Mouse (Mus musculus) neural tube, embryonic 14.5 days (tissue): ENCODE measurements around the gene Ctnna3. TPM values are rescaled to one million over a fixed set of nuclear protein-coding genes. Genes with fewer than 3 reads are reported as not detected.

Experiments used
- ATAC-seq: fragments of 200-750 bp; cut with Nextera tagmentation; 2 replicates; pipeline ENCODE4 v1.8.0; 2017; ENCODE audit warnings: low read depth, mild to moderate bottlenecking, moderate TSS enrichment, moderate library complexity
- H3K27ac ChIP-seq: fragments of 300-500 bp; sonication (generic); 2 replicates; pipeline ENCODE4 v1.5.1; 2014; ENCODE audit warnings: low read depth, mild to moderate bottlenecking, control low read depth, low read length, moderate library complexity, mixed read lengths
- H3K27me3 ChIP-seq: fragments of 300-500 bp; sonication (generic); 2 replicates; pipeline ENCODE4 v1.6.1; 2014; ENCODE audit warnings: low read length; ENCODE audit not compliant: control insufficient read depth, insufficient read depth
- H3K36me3 ChIP-seq: fragments of 300-500 bp; sonication (generic); 2 replicates; pipeline ENCODE4 v1.6.1; 2014; ENCODE audit warnings: low read length, mixed read lengths; ENCODE audit not compliant: control insufficient read depth, insufficient read depth
- H3K4me1 ChIP-seq: fragments of 300-500 bp; sonication (generic); 2 replicates; pipeline ENCODE4 v1.6.1; 2014; ENCODE audit warnings: low read length; ENCODE audit not compliant: control insufficient read depth, insufficient read depth
- H3K4me2 ChIP-seq: fragments of 300-500 bp; sonication (generic); 2 replicates; pipeline ENCODE4 v1.6.1; 2014; ENCODE audit warnings: mild to moderate bottlenecking, low read depth, low read length, control low read depth
- H3K4me3 ChIP-seq: fragments of 300-500 bp; sonication (generic); 2 replicates; pipeline ENCODE4 v1.5.1; 2014; ENCODE audit warnings: low read depth, low read length, control low read depth, mixed read lengths
- H3K9ac ChIP-seq: fragments of 300-500 bp; sonication (generic); replicated peaks from 2 replicates; pipeline ENCODE4 v1.6.1; 2014; ENCODE audit warnings: low read depth, mild to moderate bottlenecking, control low read depth, low read length, mixed read lengths
- H3K9me3 ChIP-seq: fragments of 300-500 bp; sonication (generic); 2 replicates; pipeline ENCODE4 v1.6.1; 2016; ENCODE audit warnings: low read length; ENCODE audit not compliant: control insufficient read depth
- WGBS: fragments of 180-500 bp; shearing (Covaris S2); extraction: QIAGEN DNeasy Blood & Tissue Kit; methylation state at CpG from one replicate; pipeline ENCODE4 v1.1.7; 2014; 5-methylcytosine and 5-hydroxymethylcytosine counted together
- polyA plus RNA-seq: library from polyadenylated mRNA; unstranded; fragments of >200 nt; fragmentation: Nextera tagmentation; extraction: Ambion mirVana; gene quantifications from 2 replicates; pipeline ENCODE4 v1.2.1, GENCODE M21; 2014

The Ctnna3 gene
- polyA plus RNA-seq, 1 experiment from 2014 or later: 16.5 TPM

GRCm38 (mm10) chr10:63421739-63422735, 7.9 kb upstream of the Ctnna3 start, which contains the start of gene Gm7075:
Gene Gm7075, minus strand, starts transcription at chr10:63421789.
- Histone ChIP-seq H3K9ac (no peak within 1 kb of the TSS), H3K9me3 (no peaks in the 10 kb centered on the region), H3K27me3 (no peaks in the 10 kb centered on the region), H3K36me3 (no peaks in the 10 kb centered on the region), H3K27ac (no peak within 1 kb of the TSS), H3K4me2 (no peak within 1 kb of the TSS), H3K4me1 (no peaks in the 10 kb centered on the region), H3K4me3 (no peak within 1 kb of the TSS)
- WGBS: 88% methylated on average over 18 of the region's 18 CpGs
- no peak for ATAC-seq

- no peak overlapping the region for H3K9ac ChIP-seq
- no peaks in the 10 kb centered on the region for H3K27me3 ChIP-seq
- no peaks in the 10 kb centered on the region for H3K4me1 ChIP-seq
- 87% methylated on average over 5 of the region's 5 CpGs for WGBS
- no peak overlapping the region for H3K4me2 ChIP-seq
- no peaks in the 10 kb centered on the region for H3K9me3 ChIP-seq
- ATAC-seq: no peak
- H3K4me3 ChIP-seq: no peak overlapping the region
- H3K36me3 ChIP-seq: no peaks in the 10 kb centered on the region
- no peak overlapping the region for H3K27ac ChIP-seq
Observed at GRCm38 (mm10) chr10:63422736-63422992, 7.2 kb upstream of the Ctnna3 start.

DNA sequence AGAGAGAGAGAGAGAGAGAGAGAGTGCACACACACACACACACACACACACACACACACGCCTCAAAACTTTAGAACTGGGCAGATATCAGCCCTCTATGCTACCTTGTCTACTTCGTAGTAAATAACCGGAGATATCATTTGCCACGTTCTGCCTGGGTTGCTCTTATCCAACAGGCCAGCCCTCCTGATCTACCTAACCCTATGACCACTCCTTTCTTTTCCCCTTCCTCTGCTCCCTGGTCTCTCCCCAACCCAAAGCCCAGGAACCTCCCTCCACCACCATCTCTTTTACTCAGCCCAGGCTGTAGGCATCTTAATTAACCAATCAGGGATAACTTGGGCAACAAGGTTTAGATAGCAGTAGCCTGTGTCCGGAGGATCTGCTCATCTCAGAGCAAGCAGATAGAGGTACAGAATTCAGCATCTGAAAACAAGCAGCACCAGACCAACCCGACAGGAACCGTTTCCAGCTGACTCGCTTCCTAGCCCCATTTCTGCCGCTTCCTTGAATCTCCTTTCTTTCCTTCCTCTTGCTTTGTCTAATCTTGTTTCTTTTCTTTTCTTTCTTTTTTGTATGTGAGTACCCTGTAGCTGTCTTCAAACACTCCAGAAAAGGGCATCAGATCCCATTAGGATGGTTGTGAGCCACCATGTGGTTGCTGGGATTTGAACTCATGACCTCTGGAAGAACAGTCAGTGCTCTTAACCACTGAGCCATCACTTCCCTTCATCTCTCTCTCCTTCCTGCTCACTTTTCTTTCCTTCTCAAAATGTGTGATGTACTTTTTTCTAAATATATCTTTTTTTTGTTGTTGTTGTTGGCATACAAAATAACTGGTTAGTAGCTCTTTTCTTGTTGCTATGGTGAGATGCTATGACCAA, 6.1 kb upstream of the Ctnna3 start:
- Histone ChIP-seq H3K36me3 (no peaks in the 10 kb centered on the region), H3K4me2 (no peak overlapping the region), H3K9me3 (no peaks in the 10 kb centered on the region), H3K4me3 (no peak overlapping the region), H3K9ac (no peak overlapping the region), H3K27ac (no peak overlapping the region), H3K27me3 (no peaks in the 10 kb centered on the region), H3K4me1 (peaks cover 2% of the 10 kb centered on the region; the same call in 1 of the 2 replicates)
- ATAC-seq: no peak
- WGBS: 85% methylated on average over 9 of the region's 9 CpGs

DNA sequence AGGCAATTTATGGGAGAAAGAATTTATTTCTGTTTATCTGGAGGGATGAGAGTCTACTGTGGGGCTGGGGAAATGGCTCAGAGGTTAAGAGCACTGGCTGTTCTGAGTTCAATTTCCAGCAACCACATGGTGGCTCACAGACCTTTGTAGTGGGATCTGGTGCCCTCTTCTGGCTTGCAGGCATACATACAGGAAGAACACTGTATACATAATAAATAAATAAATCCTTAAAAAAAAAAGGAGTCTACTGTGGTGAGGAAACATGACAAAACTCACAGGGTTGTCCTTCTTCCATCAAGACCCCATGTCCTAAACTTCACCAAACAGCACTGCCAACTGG, 5.5 kb upstream of the Ctnna3 start:
- Histone ChIP-seq H3K9ac (no peak overlapping the region), H3K4me1 (peaks cover 2% of the 10 kb centered on the region; the same call in 1 of the 2 replicates), H3K27ac (no peak overlapping the region), H3K27me3 (no peaks in the 10 kb centered on the region), H3K9me3 (no peaks in the 10 kb centered on the region), H3K36me3 (no peaks in the 10 kb centered on the region), H3K4me2 (no peak overlapping the region), H3K4me3 (no peak overlapping the region)
- no peak for ATAC-seq

DNA sequence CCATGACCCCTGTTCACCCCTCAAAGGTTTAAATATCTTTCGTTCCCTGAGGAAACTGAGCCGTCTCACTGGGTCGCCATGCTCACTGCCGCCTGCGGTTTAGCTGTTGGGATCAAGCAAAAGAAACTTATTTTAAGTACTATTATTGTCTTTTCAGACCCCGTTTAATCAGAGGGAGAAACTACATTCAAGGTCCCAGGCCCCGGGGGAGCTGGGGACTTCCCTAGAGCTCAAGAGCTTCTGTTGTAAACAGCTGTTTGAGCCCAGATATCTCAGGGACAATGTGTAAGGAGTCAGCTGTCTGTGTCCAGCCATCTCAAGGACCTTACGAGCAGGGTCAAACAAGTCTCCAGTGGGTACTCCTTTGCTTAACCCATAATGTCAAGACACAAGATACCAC, 2.8 kb upstream of the Ctnna3 start:
- Histone ChIP-seq H3K27ac (no peak overlapping the region), H3K9ac (no peak overlapping the region), H3K9me3 (no peaks in the 10 kb centered on the region), H3K4me1 (peaks cover 2% of the 10 kb centered on the region; the same call in 1 of the 2 replicates), H3K36me3 (no peaks in the 10 kb centered on the region), H3K4me2 (no peak overlapping the region), H3K27me3 (no peaks in the 10 kb centered on the region), H3K4me3 (no peak overlapping the region)
- no peak for ATAC-seq
- WGBS: 82% methylated on average over 8 of the region's 8 CpGs

GRCm38 (mm10) chr10:63428243-63429022, 1.5 kb upstream of the Ctnna3 start:
- Histone ChIP-seq H3K27me3 (no peaks in the 10 kb centered on the region), H3K27ac (0 out of 2 replicates have a peak overlapping the region, but pooled peaks have one; percentile 22), H3K4me3 (peak overlapping the region; percentile 72), H3K9ac (peak overlapping the region; percentile 39; the same call in 1 of the 2 replicates), H3K4me1 (peaks cover 2% of the 10 kb centered on the region; the same call in 1 of the 2 replicates), H3K36me3 (no peaks in the 10 kb centered on the region), H3K9me3 (no peaks in the 10 kb centered on the region), H3K4me2 (peak overlapping the region; percentile 60)
- WGBS: 26% methylated on average over 19 of the region's 19 CpGs
- ATAC-seq: no peak

DNA sequence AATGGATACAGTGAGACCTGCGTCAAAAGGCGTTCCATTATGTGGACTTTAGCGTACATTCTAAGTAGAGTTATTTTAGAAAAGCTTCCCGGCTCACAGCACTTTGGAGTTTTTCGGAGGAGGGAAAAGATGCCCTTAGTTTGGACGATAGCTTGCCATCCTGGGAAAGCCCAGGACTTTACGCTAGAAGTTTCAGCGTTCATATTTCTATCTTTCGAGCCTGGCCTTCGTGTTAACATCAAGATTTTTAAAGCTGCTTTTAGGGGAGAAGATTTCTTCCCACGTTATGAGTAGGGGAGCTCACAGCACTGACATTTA, 916 bp upstream of the Ctnna3 start:
- 3% methylated on average over 11 of the region's 11 CpGs for WGBS
- Histone ChIP-seq H3K9me3 (no peaks in the 10 kb centered on the region), H3K4me1 (peaks cover 2% of the 10 kb centered on the region; the same call in 1 of the 2 replicates), H3K27ac (0 out of 2 replicates have a peak overlapping the region, but pooled peaks have one; percentile 22), H3K4me2 (peak overlapping the region; percentile 60), H3K36me3 (no peaks in the 10 kb centered on the region), H3K4me3 (peak overlapping the region; percentile 72), H3K9ac (peak overlapping the region; percentile 39; the same call in 1 of the 2 replicates), H3K27me3 (no peaks in the 10 kb centered on the region)
- no peak for ATAC-seq

DNA sequence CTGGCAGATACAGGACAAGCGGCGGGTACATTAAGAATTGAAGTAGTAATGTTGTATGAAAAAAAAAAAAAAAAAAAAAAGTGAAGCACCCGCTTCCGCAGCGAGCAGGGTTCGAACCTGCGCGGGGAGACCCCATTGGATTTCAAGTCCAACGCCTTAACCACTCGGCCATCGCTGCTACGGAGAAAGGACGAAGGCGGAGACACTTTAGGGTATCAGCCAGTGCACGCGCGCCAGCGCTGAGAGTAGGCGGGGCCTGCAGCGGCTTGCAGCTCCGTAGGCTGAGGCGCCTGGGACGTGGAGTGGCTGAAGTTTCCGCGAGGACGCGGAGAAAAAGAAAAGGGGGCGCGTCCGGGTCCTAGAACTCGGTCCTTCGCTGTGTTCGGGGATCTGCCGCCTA, 518 bp upstream of the Ctnna3 start:
- Histone ChIP-seq H3K4me2 (peak overlapping the region; percentile 60), H3K4me1 (peaks cover 2% of the 10 kb centered on the region; the same call in 1 of the 2 replicates), H3K4me3 (peak overlapping the region; percentile 72), H3K36me3 (no peaks in the 10 kb centered on the region), H3K27me3 (no peaks in the 10 kb centered on the region), H3K27ac (peak overlapping the region; percentile 69), H3K9ac (peak overlapping the region; percentile 39), H3K9me3 (no peaks in the 10 kb centered on the region)
- WGBS: 0% methylated on average over 34 of the region's 34 CpGs
- peak; percentile 95 for ATAC-seq
